Mouse (Mus musculus): ENCODE measurements around the gene Cldn3.

The Cldn3 gene

GRCm38 (mm10) chr5:135024665-135025224 lies 38.7 kb downstream of the Cldn3 start:
- in situ Hi-C loops (cut with MboI; ENCODE audit: unreplicated experiment in 2 of 2) = loop anchor here (5.0 kb wide), 2 partner anchors 33 to 93 kb away; no protein-coding TSS in a partner anchor

DNA sequence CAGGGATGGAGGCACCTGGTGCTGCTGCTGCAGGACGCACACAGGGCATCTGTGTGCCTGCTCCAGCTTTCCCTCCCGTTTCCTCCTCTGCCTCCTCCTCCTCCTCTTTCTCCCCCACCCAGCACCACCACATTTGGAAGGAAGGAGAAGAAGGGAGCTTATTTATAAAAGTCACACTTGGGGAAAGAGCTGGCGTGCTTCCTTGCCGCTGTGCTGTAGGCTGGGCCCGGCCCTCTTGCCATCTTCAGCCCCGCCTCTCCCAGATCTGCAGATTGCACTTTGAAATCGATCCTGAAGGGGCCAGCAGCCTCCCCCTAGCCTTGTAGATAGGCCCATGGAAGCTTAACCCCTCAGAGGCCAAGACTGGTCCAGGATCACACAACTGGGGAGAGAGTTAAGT lies 39.9 kb downstream of the Cldn3 start:
- in situ Hi-C loops (cut with MboI; ENCODE audit: unreplicated experiment in 2 of 2) = no loop called here

GRCm38 (mm10) chr5:135029007-135029854 lies 43.2 kb downstream of the Cldn3 start:
- in situ Hi-C loops (cut with MboI; ENCODE audit: unreplicated experiment in 2 of 2) = no loop called here

DNA sequence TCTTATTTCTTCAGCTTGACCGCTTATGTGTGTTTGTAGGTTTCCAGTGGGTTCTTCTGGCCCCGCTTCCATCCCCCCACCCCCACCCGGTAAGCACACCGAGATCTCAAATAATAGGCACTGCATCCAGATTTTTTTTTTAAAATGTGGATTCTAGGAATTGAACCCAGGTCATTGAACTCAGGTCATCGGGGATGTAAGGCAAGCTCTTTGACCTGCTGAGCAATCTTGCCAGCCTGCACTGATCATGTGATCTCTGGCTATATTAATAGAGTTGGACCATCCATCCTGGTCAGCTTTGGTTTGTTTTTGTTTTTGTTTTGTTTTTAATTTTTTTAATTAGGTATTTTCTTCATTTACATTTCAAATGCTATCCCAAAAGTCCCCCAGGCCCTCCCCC lies 46.6 kb downstream of the Cldn3 start:
- in situ Hi-C loops (cut with MboI; ENCODE audit: unreplicated experiment in 2 of 2) = no loop called here

DNA sequence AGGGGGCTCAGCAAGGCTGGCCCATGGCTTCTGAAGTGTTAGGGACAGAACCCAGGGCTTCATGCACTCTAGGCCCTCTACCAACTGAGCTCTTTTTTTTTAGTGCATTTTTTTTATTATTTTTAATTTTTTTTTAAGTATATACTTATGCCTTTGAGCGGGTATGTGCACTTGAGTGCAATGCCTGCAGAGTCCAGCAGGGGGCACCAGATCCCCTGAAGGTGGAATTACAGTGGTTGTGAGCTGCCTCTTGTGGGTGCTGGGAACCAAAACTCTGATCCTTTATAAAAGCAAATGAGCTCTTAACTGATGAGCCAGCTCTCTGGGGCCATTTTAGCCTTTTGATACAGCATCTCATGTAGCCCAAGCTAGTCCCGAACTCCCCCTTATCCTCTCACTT lies 48.6 kb downstream of the Cldn3 start:
- in situ Hi-C loops (cut with MboI; ENCODE audit: unreplicated experiment in 2 of 2) = no loop called here

DNA sequence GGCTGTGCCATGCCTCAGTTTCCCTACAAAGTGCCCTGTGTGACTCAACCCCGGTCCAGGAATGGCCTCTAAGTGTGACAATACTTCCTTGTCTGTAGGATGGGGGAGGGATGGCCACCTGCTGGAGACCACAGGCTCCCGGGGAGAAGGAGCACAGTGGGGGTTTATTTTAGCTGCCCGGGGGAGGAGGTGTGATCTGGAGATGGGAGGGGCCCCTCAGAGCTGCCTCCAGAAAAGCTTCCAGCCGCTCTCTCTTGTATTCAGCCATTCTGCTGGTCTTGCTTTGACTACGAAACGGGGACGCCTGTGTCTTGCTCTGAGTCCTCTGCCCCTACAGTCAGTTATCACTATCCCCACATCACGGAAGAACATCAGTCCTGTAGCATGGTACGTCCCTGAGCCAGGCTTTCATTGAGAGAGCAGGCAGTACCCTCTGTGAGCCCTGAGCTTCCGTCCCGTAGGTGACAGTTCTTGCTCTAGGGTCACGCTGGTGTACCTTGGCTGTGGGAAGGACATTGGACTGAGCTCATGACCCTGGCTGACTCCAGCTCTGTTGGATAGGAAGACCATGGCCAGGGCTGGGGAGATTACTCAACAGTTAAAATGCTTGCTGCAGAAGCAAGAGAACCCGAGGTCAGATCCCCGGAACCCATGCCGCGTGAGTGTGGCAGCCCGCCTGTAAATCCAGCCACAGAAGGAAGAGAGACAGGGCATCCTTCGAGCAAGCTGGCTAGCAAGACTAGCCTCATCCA lies 49.8 kb downstream of the Cldn3 start:
- in situ Hi-C loops (cut with MboI; ENCODE audit: unreplicated experiment in 2 of 2) = no loop called here

All from v-Abl transformed pro-B cells (cell line).